Comparison of ENCODE assay signal across 24 mouse cellular contexts in the genomic region with DNA sequence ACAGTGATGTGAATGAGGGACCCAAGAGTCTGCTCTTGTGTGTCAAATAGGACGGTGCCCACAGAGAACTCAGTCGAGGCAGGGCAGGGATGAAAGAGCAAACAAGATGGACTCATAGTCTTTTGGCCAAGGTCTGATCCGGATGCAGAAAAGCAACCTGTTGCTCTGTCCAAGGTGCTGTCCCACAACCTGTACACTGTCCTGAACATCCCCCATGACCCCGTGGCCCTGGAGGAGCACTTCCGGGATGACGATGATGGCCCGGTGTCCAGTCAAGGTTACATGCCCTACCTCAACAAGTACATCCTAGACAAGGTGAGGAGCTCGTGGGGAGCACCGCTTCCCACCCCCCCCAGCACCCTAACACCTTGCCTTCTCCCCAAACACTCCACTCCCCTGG. TPM values are rescaled to one million over a fixed set of nuclear protein-coding genes. Genes with fewer than 3 reads are reported as not detected.
DNase-seq lines count a peak whose midpoint lies in the region; ATAC-seq lines count a peak whose summit lies in the region.
"Had no signal": no experiment of that assay in that cellular context is flagged by ENCODE, and none has a peak within 500 bp of the region (broad histone marks: within the 10 kb centered on the region; RNA-seq: fewer than 3 reads in every experiment).

No protein-coding gene starts in this region.

- H3K4me1 ChIP-seq in neural tube, embryonic 13.5 days (replicated peaks), result peaks cover 13% of the 10 kb centered on the region
- H3K4me1 ChIP-seq in neural tube, embryonic 15.5 days, result peaks cover 9% of the 10 kb centered on the region
- H3K4me1 ChIP-seq: forebrain, embryonic 15.5 days; hindbrain, embryonic 15.5 days had no signal

- H3K4me3 ChIP-seq in neural tube, embryonic 13.5 days, result no peak overlapping the region
- H3K4me3 ChIP-seq in neural tube, embryonic 15.5 days (replicated peaks), result no peak overlapping the region
- H3K4me3 ChIP-seq: forebrain, embryonic 15.5 days; heart, embryonic 12.5 days; hindbrain, embryonic 15.5 days had no signal

- 88% methylated on average over 9 of the region's 9 CpGs for WGBS in neural tube, embryonic 13.5 days
- 88% methylated on average over 9 of the region's 9 CpGs for WGBS in neural tube, embryonic 15.5 days

- peak; percentile 46 for DNase-seq in ES-CJ7 (ENCODE audit: low read depth, low spot score)
- peak; percentile 52 for DNase-seq in induced T-regulatory cell, adult 2 months (ENCODE audit: low read depth)
- DNase-seq in layer of hippocampus, adult 18-20 months (ENCODE audit: low spot score in 2 of 2), result no peak
- no peak for DNase-seq in left cerebral cortex, adult 11 months (ENCODE audit: low spot score)
- DNase-seq: adrenal gland, postnatal 25 days; cerebellum, adult 18-20 months; gastrocnemius, postnatal 25 days; heart, adult 18-20 months; heart, postnatal 10 days; kidney, adult 18-20 months; kidney, postnatal 36 days; left cerebral cortex, postnatal 4 days; liver; right cerebral cortex, adult 18-20 months; spleen, adult 18-20 months had no signal

- H3K36me3 ChIP-seq in neural tube, embryonic 13.5 days, result no peaks in the 10 kb centered on the region
- no peaks in the 10 kb centered on the region for H3K36me3 ChIP-seq in neural tube, embryonic 15.5 days
- H3K36me3 ChIP-seq: embryonic facial prominence, embryonic 13.5 days; forebrain, embryonic 10.5 days; forebrain, embryonic 15.5 days; heart, embryonic 12.5 days; hindbrain, embryonic 15.5 days had no signal

- H3K9ac ChIP-seq in neural tube, embryonic 13.5 days, result no peak overlapping the region
- H3K9ac ChIP-seq in neural tube, embryonic 15.5 days (replicated peaks), result no peak overlapping the region
- H3K9ac ChIP-seq: forebrain, embryonic 15.5 days; heart, embryonic 12.5 days; hindbrain, embryonic 15.5 days had no signal

- H3K9me3 ChIP-seq in neural tube, embryonic 13.5 days, result no peaks in the 10 kb centered on the region
- no peaks in the 10 kb centered on the region for H3K9me3 ChIP-seq in neural tube, embryonic 15.5 days (replicated peaks)
- H3K9me3 ChIP-seq: embryonic facial prominence, embryonic 13.5 days; forebrain, embryonic 10.5 days; forebrain, embryonic 15.5 days; heart, embryonic 12.5 days; hindbrain, embryonic 15.5 days had no signal

- peaks cover 8% of the 10 kb centered on the region for H3K27me3 ChIP-seq in neural tube, embryonic 13.5 days
- H3K27me3 ChIP-seq in neural tube, embryonic 15.5 days (replicated peaks), result 0 out of 2 replicates have a peak, but pooled peaks cover 3% of the 10 kb centered on the region
- H3K27me3 ChIP-seq: embryonic facial prominence, embryonic 13.5 days; forebrain, embryonic 15.5 days; hindbrain, embryonic 15.5 days had no signal

- no peak for ATAC-seq in neural tube, embryonic 13.5 days (ENCODE audit: low read depth)
- no peak for ATAC-seq in neural tube, embryonic 15.5 days (ENCODE audit: low FRiP score)
- ATAC-seq: forebrain, embryonic 15.5 days had no signal

- no peak overlapping the region for H3K4me2 ChIP-seq in neural tube, embryonic 13.5 days
- H3K4me2 ChIP-seq in neural tube, embryonic 15.5 days, result no peak overlapping the region
- H3K4me2 ChIP-seq: forebrain, embryonic 15.5 days; hindbrain, embryonic 15.5 days; midbrain, embryonic 11.5 days had no signal

- H3K27ac ChIP-seq in neural tube, embryonic 13.5 days (replicated peaks), result 0 out of 2 replicates have a peak overlapping the region, but pooled peaks have one; percentile 38
- H3K27ac ChIP-seq in neural tube, embryonic 15.5 days (replicated peaks), result no peak overlapping the region
- H3K27ac ChIP-seq: forebrain, embryonic 15.5 days; hindbrain, embryonic 15.5 days; macrophage had no signal

RNA-seq across cellular contexts. Expression of gene Def6, which starts 9.2 kb away (rescaled TPM):
- 5.6 TPM in 2 replicates for polyA plus RNA-seq in neural tube, embryonic 13.5 days (2015; fragmentation: Nextera tagmentation; extraction: Ambion mirVana)
- polyA plus RNA-seq in neural tube, embryonic 15.5 days (2015; fragmentation: Nextera tagmentation; extraction: Ambion mirVana), result 8.6 and 24.0 TPM in 2 replicates
- total RNA-seq in layer of hippocampus, adult 18-20 months (2021), result 1 to 10 TPM; 2.0 to 2.9 TPM

RNA-seq across cellular contexts. Expression of gene Ppard, which starts 15.7 kb away (rescaled TPM):
- 1.4 and 2.6 TPM in 2 replicates for polyA plus RNA-seq in neural tube, embryonic 13.5 days (2015; fragmentation: Nextera tagmentation; extraction: Ambion mirVana)
- polyA plus RNA-seq in neural tube, embryonic 15.5 days (2015; fragmentation: Nextera tagmentation; extraction: Ambion mirVana), result 1.3 and 1.7 TPM in 2 replicates
- total RNA-seq in layer of hippocampus, adult 18-20 months (2021), result 10 to 100 TPM; 22.5 to 26.0 TPM

RNA-seq across cellular contexts. Expression of gene Zfp523, which starts 39.9 kb away (rescaled TPM):
- 41.4 and 46.0 TPM in 2 replicates for polyA plus RNA-seq in neural tube, embryonic 13.5 days (2015; fragmentation: Nextera tagmentation; extraction: Ambion mirVana)
- 41.5 and 43.8 TPM in 2 replicates for polyA plus RNA-seq in neural tube, embryonic 15.5 days (2015; fragmentation: Nextera tagmentation; extraction: Ambion mirVana)
- 100 to 1,000 TPM; 107 to 109 TPM for total RNA-seq in layer of hippocampus, adult 18-20 months (2021)

Comparison
In these comparisons a context has a peak if more than half of its experiments do, and no peak if none do; other contexts are left out.
1. DNase-seq: peak in ES-CJ7 (single experiment) and induced T-regulatory cell, adult 2 months (single experiment); none in layer of hippocampus, adult 18-20 months (0 of 2) and left cerebral cortex, adult 11 months (single experiment).